ENCODE assay signal across 1 mouse cellular context in the genomic region with DNA sequence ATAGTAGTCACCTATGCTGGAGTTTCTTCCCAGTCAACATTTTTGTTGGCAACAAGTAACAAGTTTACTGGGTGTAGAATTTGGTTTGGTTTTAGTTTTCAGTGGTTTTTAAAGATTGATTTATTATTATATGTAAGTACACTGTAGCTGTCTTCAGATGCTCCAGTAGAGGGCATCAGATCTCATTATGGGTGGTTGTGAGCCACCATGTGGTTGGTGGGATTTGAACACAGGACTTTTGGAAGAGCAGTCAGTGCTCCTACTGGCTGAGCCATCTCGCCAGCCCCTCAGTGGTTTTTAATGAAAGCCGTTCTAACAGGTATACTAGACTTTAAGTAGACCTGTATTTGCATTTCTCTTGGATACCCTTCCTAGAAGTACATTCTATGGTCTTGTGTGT.
A peak's percentile ranks its signal among the peaks of the same experiment; 100 is the strongest.
TF ChIP-seq lines count a peak whose summit lies in the region.

No protein-coding gene starts in this region.

TF ChIP-seq in MEL, 35 proteins besides CTCF, POLR2A, EP300 and RAD21:
- peak; percentile 61; the same call in 1 of the 2 replicates for TF ChIP-seq MYC (IDR thresholded peaks at IDR 0.05; ENCODE audit: low read depth, low read length)
- TF ChIP-seq RCOR1 (IDR thresholded peaks at IDR 0.05; ENCODE audit: low read depth, low read length): no peak
